Mouse (Mus musculus) embryo, embryonic 10 days (tissue): ENCODE data around the gene Apba2.

Experiments used
- DNase-seq: peaks from one replicate; pipeline ENCODE4 v3.0.0-alpha.2; 2015; ENCODE audit warnings: low spot score

The Apba2 gene

GRCm38 (mm10) chr7:64531297-64531696 is 29.8 kb downstream of the Apba2 start:
- DNase-seq = no peak

GRCm38 (mm10) chr7:64533374-64533773 is 31.9 kb downstream of the Apba2 start:
- DNase-seq = no peak

- no peak for DNase-seq
Observed at GRCm38 (mm10) chr7:64535269-64535668, 33.8 kb downstream of the Apba2 start.

- DNase-seq = no peak
Observed at GRCm38 (mm10) chr7:64539450-64540148, 38.1 kb downstream of the Apba2 start.

- DNase-seq = no peak
Observed at GRCm38 (mm10) chr7:64546801-64547200, 45.3 kb downstream of the Apba2 start.

DNA sequence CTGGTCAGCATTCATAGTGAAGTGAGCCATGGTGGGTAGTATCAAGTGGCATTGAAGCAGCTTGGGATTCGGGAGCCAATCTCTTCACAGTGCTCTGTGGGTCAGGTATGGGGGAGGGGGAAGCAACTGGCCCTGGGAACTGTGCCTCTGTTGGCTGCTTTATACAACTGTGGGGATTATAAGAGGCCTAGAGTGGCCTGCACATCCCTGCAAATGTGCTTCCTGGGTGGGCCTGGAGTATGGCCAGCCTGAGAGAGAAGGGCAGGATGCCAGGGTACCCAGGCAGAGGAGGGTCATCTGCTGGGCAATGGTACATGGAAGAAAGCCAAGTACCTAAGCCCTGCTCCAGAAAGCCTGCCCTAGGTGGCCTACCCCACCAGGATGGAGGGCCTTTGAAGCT is 49.4 kb downstream of the Apba2 start:
- DNase-seq = no peak

DNA sequence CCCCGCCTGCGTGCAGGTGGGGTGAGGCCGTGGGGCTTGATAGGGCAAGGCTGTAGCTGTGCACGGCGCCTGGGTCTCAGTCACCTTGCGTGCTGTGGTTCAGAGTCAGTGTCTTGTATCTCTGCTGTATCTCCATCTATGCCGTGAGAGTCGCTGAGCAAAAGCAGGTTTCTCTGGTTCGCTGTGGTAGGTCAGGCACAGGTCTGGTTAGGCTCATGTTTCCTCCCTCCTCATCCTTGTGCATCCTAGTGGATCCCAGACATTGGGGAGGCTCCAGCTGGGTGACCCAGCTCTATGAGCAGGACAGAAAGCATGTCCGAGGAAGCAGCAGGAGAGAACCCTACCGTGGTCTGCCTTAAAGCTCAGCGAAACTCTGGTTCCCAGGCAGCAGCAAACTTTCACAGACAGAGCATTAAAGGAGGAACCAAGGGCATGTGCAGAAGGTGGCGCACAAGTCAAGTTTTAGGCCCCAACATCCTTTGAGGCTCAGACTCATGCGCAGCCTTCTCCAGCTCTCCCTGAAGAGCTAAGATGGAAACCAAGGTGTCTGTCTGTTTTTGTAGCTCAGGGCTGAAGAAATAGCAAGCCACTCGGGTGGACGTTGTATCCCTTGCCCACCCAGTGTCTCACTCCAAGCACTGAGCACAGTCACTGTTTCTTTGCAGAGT is 51.2 kb downstream of the Apba2 start:
- DNase-seq = no peak

GRCm38 (mm10) chr7:64561711-64562498 is 60.4 kb downstream of the Apba2 start:
- DNase-seq = no peak

DNA sequence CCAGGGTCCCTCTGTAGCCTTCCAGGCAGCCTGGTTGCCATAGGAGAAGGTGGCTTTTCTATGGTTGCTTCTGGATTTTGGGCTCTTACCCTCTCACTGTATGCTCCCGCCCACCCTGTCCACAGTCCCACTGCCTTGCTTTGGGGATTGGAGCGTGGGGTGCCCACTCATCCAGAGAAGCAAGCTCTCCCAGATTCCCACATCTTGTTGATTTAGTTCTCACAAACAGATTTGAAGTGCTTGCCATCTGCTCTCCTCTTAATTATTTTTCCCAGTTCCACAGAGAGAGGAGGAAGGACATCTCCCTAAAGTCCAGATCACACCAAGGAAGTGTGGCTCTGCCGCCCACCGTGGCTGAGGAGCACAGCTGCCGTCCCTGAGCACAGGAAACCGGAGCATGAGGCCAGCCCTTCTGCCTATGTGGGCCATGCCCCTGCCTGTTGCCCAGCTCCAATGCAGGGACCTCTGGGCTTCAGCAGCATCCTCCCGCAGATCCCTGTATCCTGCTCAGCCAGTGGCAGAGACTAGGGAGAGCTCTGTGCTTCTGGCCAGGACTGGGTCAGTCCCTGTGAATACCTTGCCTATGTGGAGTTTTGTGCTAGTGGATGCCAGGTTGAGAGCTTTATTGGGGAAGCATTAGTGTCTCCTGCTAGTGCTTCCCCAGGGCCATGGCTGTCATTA is 63.5 kb downstream of the Apba2 start:
- DNase-seq = no peak

- DNase-seq = no peak
Observed at GRCm38 (mm10) chr7:64566371-64567243, 65.1 kb downstream of the Apba2 start.

DNA sequence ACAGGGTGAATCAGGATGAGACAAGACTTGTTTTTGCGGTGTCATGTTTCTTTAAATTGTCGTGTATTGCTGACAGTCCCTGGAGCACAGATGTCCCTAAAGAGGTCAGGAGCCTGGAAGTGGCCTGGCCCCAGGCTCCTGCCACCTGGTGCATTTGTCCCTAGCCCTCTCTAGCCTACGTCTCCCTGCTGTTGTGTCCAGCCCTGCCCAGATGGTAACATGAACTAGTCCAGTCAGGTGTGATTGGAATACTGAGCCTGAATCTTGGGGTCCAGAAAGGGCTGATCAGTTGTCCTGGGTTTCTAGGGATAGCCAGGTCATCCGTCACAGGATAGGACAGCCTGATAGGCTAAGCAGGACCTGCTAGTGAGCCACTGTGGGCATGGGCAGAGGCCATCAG is 67.2 kb downstream of the Apba2 start:
- peak; percentile 13 for DNase-seq

DNA sequence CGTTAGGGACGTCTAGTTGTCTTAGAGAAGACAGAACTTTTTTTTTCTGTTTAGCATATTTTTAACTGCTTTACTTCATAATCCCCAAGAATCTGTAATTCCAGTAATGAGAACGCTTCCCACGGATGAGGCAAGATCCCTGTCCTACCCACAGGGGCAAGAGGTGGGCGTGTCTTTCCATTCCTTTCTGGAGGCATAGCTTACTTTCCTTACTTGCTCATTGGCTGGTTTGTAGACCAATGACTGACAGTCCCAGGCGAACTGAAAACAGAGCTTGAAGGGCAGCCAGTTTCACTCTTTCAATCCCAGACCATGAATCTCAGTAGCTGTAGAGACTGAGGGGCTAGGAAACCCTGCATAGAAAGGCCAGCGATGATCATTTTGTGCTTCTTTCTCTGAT is 68.2 kb downstream of the Apba2 start:
- DNase-seq = peak; percentile 27

- DNase-seq = no peak
Observed at GRCm38 (mm10) chr7:64570914-64571313, 69.4 kb downstream of the Apba2 start.

- no peak for DNase-seq
Observed at GRCm38 (mm10) chr7:64574144-64574543, 72.6 kb downstream of the Apba2 start.

GRCm38 (mm10) chr7:64576519-64576951 is 75.0 kb downstream of the Apba2 start:
- no peak for DNase-seq

- no peak for DNase-seq
Observed at GRCm38 (mm10) chr7:64578176-64578575, 76.7 kb downstream of the Apba2 start.

- no peak for DNase-seq
Observed at GRCm38 (mm10) chr7:64579887-64580286, 78.4 kb downstream of the Apba2 start.

DNA sequence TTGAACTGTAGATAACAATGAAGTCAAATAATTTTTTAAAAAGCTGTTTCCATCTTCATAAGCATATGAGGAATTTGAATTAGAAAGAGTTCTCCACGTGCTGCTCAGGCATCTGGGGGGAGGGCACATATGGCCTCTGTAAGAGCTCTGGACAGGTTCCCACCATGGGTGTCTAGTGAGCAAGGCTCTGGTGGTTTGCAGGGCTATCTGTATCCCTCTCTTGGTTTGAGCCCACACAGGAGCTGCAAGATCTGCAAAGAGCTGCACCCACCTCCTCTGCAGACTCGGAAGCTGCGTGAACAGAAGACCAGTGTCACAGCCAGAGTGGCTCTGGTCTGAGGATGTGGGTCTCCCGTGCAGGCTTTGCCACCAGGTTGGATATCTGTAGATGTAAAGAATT is 78.8 kb downstream of the Apba2 start:
- no peak for DNase-seq

DNA sequence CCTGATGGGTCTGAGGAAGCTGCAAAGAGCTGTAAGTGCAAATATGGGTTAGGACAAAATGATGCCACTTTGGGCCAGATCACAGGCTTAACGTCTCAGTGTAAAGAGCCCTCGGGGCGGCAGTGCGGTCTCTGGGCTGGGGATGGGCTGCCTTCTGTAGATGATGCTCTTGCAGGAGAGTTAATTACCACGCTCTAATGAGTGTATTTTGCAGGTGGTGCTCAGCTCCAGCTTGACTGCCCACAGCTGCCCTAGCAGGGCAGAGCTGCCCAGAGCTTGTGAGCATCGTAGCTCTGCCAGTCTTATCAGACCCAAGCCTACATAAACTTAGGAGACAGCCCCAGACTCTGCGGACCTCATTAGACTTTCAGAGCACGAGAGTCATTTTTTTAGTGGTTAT is 80.9 kb downstream of the Apba2 start:
- no peak for DNase-seq

DNA sequence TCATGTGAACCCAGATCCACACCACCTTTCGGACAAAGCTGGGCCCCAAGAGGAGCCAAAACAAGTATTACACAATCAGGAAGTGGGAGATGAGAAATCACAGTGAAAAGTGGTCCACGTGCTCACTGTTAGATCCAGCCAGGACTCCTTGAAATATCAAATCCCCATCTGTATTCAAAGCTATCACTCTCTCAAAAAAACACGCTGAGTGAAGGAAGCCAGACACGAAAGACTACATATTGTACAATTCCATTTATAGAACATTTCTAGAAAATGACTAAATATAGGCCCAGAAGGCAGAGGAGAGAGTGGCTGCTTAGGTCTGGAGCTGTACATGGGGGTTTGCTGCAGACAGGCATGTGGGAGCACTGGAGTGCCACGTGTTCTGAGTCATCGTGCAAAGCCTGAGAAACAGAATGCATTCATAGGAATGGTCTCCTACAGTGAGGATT is 82.2 kb downstream of the Apba2 start:
- DNase-seq = no peak

DNA sequence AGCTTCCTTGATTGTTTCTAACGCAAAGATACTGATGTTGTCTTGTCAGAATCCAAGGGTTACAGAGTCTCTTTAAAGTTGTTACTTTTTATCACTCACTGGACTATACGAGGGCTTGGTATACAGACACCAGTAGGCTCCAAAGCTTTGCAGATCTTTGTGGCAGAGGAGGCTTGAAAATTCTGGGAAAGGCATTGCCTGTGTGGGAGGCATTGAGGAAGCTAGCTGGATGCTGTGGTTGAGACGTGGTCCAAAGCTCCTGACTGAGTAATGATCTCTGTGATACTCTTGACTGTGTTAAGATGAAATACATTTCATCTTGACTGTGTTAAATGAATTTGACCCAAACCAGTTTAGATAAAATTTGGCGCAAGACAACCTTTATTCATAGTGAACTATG is 84.6 kb downstream of the Apba2 start:
- no peak for DNase-seq
